13 mouse cellular contexts compared by ENCODE assay signal in the genomic region with DNA sequence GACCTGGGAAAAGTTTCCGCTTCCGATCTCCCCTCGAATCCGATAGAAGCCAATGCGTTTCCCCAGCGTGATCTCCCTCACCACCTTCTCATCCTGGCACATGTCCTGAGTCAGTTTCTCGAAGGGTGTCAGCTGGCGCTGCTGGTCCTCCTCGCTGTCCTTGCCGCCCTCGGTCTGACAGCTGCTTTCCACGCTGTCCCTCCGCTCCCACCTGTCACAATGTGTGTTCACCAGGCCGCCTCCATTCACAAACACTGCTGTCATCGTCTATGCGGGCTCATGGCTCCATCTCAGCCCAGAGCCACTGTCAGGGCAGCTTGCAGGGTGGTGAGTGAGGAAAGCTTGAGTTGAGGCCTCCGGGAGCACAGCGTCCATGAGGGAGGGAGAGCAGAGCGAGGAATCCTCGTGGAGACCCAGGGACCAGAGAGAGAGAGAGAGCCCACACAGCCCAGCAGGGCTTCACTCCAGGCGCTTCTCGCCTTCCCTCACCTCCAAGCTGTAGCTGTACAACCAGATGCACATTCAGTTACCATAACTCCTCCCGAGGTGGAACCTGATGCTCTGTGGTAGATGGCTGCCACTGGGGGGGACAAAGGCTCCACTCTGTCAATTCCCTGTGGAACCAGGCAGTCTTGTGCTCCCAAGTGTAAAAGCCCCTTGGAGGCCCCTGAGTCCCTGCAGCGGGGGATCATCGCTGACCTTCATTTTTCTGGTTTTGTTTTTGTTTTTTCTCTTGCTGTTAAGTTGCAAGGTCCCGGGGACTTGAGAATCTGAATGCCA. TPM values are rescaled to one million over a fixed set of nuclear protein-coding genes. Genes with fewer than 3 reads are reported as not detected.
DNase-seq lines count a peak whose midpoint lies in the region; ATAC-seq and TF ChIP-seq lines count a peak whose summit lies in the region.
"Had no signal": no experiment of that assay in that cellular context is flagged by ENCODE, and none has a peak within 500 bp of the region (broad histone marks: within the 10 kb centered on the region; RNA-seq: fewer than 3 reads in every experiment).

No protein-coding gene starts in this region.

- DNase-seq in forebrain, embryonic 14.5 days (ENCODE audit: low spot score) = no peak
- DNase-seq in forebrain, postnatal 0 days = no peak
- DNase-seq in kidney, postnatal 0 days (ENCODE audit: low spot score) = peak; percentile 18
- no peak for DNase-seq in kidney, postnatal 25 days
- DNase-seq in right cerebral cortex, postnatal 25 days = peak; percentile 33
- no peak for DNase-seq in right cerebral cortex, postnatal 4 days
- no peak for DNase-seq in urinary bladder, postnatal 10 days (ENCODE audit: low spot score)
- DNase-seq: adrenal gland, adult 8-10 months; cerebellum, adult 2 months; kidney, adult 11 months; thymus, postnatal 4 days had no signal

- no peak overlapping the region for H3K4me3 ChIP-seq in forebrain, embryonic 14.5 days (ENCODE audit: low read depth, low read length)
- H3K4me3 ChIP-seq in forebrain, postnatal 0 days (ENCODE audit: low read depth, low read length) = no peak overlapping the region
- H3K4me3 ChIP-seq in kidney, postnatal 0 days (replicated peaks; ENCODE audit: low read depth, low read length) = no peak overlapping the region
- H3K4me3 ChIP-seq: liver, embryonic 15.5 days had no signal

- peak; percentile 28; the same call in 1 of the 2 replicates for ATAC-seq in forebrain, embryonic 14.5 days
- no peak; the same call in 1 of the 2 replicates for ATAC-seq in forebrain, postnatal 0 days
- ATAC-seq in kidney, postnatal 0 days (replicated peaks; ENCODE audit: low FRiP score, low read depth) = no peak
- ATAC-seq in erythroblast, adult 5-6 weeks (replicated peaks; ENCODE audit: low FRiP score, poor library complexity, severe bottlenecking) = no peak

- no peak for TF ChIP-seq CTCF in forebrain, postnatal 0 days (IDR thresholded peaks at IDR 0.05; ENCODE audit: low read depth)
- TF ChIP-seq CTCF in kidney, postnatal 0 days (IDR thresholded peaks at IDR 0.05; ENCODE audit: low read depth) = no peak

- WGBS in forebrain, embryonic 14.5 days = 66% methylated on average over 26 of the region's 26 CpGs
- 69% methylated on average over 26 of the region's 26 CpGs for WGBS in forebrain, postnatal 0 days
- 64% methylated on average over 26 of the region's 26 CpGs for WGBS in kidney, postnatal 0 days

- no peaks in the 10 kb centered on the region for H3K9me3 ChIP-seq in forebrain, embryonic 14.5 days (replicated peaks; ENCODE audit: control insufficient read depth, low read length)
- H3K9me3 ChIP-seq in forebrain, postnatal 0 days (ENCODE audit: low read length) = no peaks in the 10 kb centered on the region
- no peaks in the 10 kb centered on the region for H3K9me3 ChIP-seq in kidney, postnatal 0 days (replicated peaks; ENCODE audit: low read length)
- H3K9me3 ChIP-seq: liver, embryonic 15.5 days had no signal

- H3K27me3 ChIP-seq in forebrain, embryonic 14.5 days (replicated peaks; ENCODE audit: control insufficient read depth, insufficient read depth, low read length) = no peaks in the 10 kb centered on the region
- no peaks in the 10 kb centered on the region for H3K27me3 ChIP-seq in forebrain, postnatal 0 days (ENCODE audit: insufficient read depth, low read length)
- H3K27me3 ChIP-seq in kidney, postnatal 0 days (ENCODE audit: insufficient read depth, low read length) = no peaks in the 10 kb centered on the region
- H3K27me3 ChIP-seq: liver, embryonic 15.5 days had no signal

- no peak overlapping the region for H3K27ac ChIP-seq in forebrain, embryonic 14.5 days (ENCODE audit: low read depth, low read length)
- H3K27ac ChIP-seq in forebrain, postnatal 0 days (ENCODE audit: low read depth, low read length) = no peak overlapping the region
- H3K27ac ChIP-seq in kidney, postnatal 0 days = no peak overlapping the region
- H3K27ac ChIP-seq: liver, embryonic 15.5 days had no signal

- H3K36me3 ChIP-seq in forebrain, embryonic 14.5 days (ENCODE audit: control insufficient read depth, insufficient read depth, low read length) = no peaks in the 10 kb centered on the region
- peaks cover 2% of the 10 kb centered on the region; the same call in 1 of the 2 replicates for H3K36me3 ChIP-seq in forebrain, postnatal 0 days (ENCODE audit: insufficient read depth)
- H3K36me3 ChIP-seq in kidney, postnatal 0 days (ENCODE audit: insufficient read depth, low read length) = no peaks in the 10 kb centered on the region
- H3K36me3 ChIP-seq: liver, embryonic 15.5 days had no signal

- no peak overlapping the region for H3K4me2 ChIP-seq in forebrain, embryonic 14.5 days (ENCODE audit: low read length)
- H3K4me2 ChIP-seq in forebrain, postnatal 0 days (ENCODE audit: low read depth) = no peak overlapping the region
- H3K4me2 ChIP-seq in kidney, postnatal 0 days (ENCODE audit: low read length) = no peak overlapping the region
- H3K4me2 ChIP-seq: liver, embryonic 15.5 days had no signal

- H3K4me1 ChIP-seq in forebrain, embryonic 14.5 days (ENCODE audit: control insufficient read depth, insufficient read depth, low read length) = no peaks in the 10 kb centered on the region
- H3K4me1 ChIP-seq in forebrain, postnatal 0 days (ENCODE audit: insufficient read depth) = 0 out of 2 replicates have a peak, but pooled peaks cover 2% of the 10 kb centered on the region
- no peaks in the 10 kb centered on the region for H3K4me1 ChIP-seq in kidney, postnatal 0 days (replicated peaks; ENCODE audit: insufficient read depth, low read length)
- H3K4me1 ChIP-seq: liver, embryonic 15.5 days had no signal

- H3K9ac ChIP-seq in forebrain, embryonic 14.5 days (ENCODE audit: low read length) = no peak overlapping the region
- no peak overlapping the region for H3K9ac ChIP-seq in forebrain, postnatal 0 days
- H3K9ac ChIP-seq in kidney, postnatal 0 days (ENCODE audit: low read depth, low read length) = no peak overlapping the region
- H3K9ac ChIP-seq: liver, embryonic 15.5 days had no signal

RNA-seq across cellular contexts. Expression of gene Nim1k, which starts 27.9 kb away (rescaled TPM):
- 6.8 and 7.2 TPM in 2 replicates for polyA plus RNA-seq in forebrain, embryonic 14.5 days (2014; fragmentation: Nextera tagmentation; extraction: Ambion mirVana)
- 11.2 and 11.3 TPM in 2 replicates for total RNA-seq in forebrain, postnatal 0 days (2014; rRNA removed)
- 7.5 and 8.7 TPM in 2 replicates for polyA plus RNA-seq in forebrain, postnatal 0 days (2015; fragmentation: Nextera tagmentation; extraction: Ambion mirVana)
- 1.2 and 1.3 TPM in 2 replicates for polyA plus RNA-seq in kidney, postnatal 0 days (2015; fragmentation: Nextera tagmentation; extraction: Ambion mirVana)
- total RNA-seq in erythroblast, adult 5-6 weeks (2015; ENCODE audit: low replicate concordance) = not detected in 2 replicates
- not detected in 2 replicates for total RNA-seq in erythroblast, adult 5-6 weeks (2017; ENCODE audit: low replicate concordance)

RNA-seq across cellular contexts. Expression of gene Hmgcs1, which starts 37.6 kb away (rescaled TPM):
- 311 and 398 TPM in 2 replicates for polyA plus RNA-seq in forebrain, embryonic 14.5 days (2014; fragmentation: Nextera tagmentation; extraction: Ambion mirVana)
- 392 and 404 TPM in 2 replicates for total RNA-seq in forebrain, postnatal 0 days (2014; rRNA removed)
- polyA plus RNA-seq in forebrain, postnatal 0 days (2015; fragmentation: Nextera tagmentation; extraction: Ambion mirVana) = 334 and 452 TPM in 2 replicates
- 153 and 180 TPM in 2 replicates for polyA plus RNA-seq in kidney, postnatal 0 days (2015; fragmentation: Nextera tagmentation; extraction: Ambion mirVana)
- 6.5 and 11.5 TPM in 2 replicates for total RNA-seq in erythroblast, adult 5-6 weeks (2015; ENCODE audit: low replicate concordance)
- 5.1 and 7.1 TPM in 2 replicates for total RNA-seq in erythroblast, adult 5-6 weeks (2017; ENCODE audit: low replicate concordance)

Comparison
In these comparisons a context has a peak if more than half of its experiments do, and no peak if none do; other contexts are left out.
1. DNase-seq: peak in kidney, postnatal 0 days (single experiment) and right cerebral cortex, postnatal 25 days (single experiment); none in forebrain, embryonic 14.5 days (single experiment), forebrain, postnatal 0 days (single experiment), kidney, postnatal 25 days (0 of 2), right cerebral cortex, postnatal 4 days (single experiment) and urinary bladder, postnatal 10 days (single experiment).